Mouse (Mus musculus): ENCODE measurements around the gene Dapk3. TPM values are rescaled to one million over a fixed set of nuclear protein-coding genes. Genes with fewer than 3 reads are reported as not detected.
"Not testable (repeated sequence)": the region's sequence is repeated elsewhere in the genome, so short reads cannot be mapped to it uniquely, and the experiment has no call there.

Dapk3 gene
- polyA plus RNA-seq, 1 experiment from 2014 or later = 19.3 TPM

- Histone ChIP-seq H3K4me3 (replicated peaks) (peak overlapping the region; percentile 25), H3K9ac (peak overlapping the region; percentile 60), H3K36me3 (peaks cover 12% of the 10 kb centered on the region), H3K9me3 (replicated peaks) (no peaks in the 10 kb centered on the region), H3K27me3 (no peaks in the 10 kb centered on the region), H3K4me1 (replicated peaks) (peaks cover 59% of the 10 kb centered on the region), H3K4me2 (peak overlapping the region; percentile 47), H3K27ac (peak overlapping the region; percentile 75)
- ATAC-seq (ENCODE audit: low read depth) = peak; percentile 28
- DNase-seq = peak; percentile 73
- 5% methylated on average over 21 of the region's 21 CpGs for WGBS (ENCODE audit: insufficient replicate concordance)
Measured at GRCm38 (mm10) chr10:81173132-81173531, 9.7 kb upstream of the Dapk3 start.

- H3K9ac ChIP-seq = peak overlapping the region; percentile 100
Measured at GRCm38 (mm10) chr10:81174617-81175344, 8.0 kb upstream of the Dapk3 start.

GRCm38 (mm10) chr10:81175345-81175701 lies 7.5 kb upstream of the Dapk3 start:
- not testable (repeated sequence) for H3K9me3 ChIP-seq (replicated peaks); ATAC-seq (ENCODE audit: low read depth); DNase-seq; H3K27me3 ChIP-seq
- H3K4me1 ChIP-seq (replicated peaks) = peaks cover 70% of the 10 kb centered on the region
- peak overlapping the region; percentile 68 for H3K4me2 ChIP-seq
- peak overlapping the region; percentile 100 for H3K9ac ChIP-seq
- WGBS (ENCODE audit: insufficient replicate concordance) = 14% methylated on average over 4 of the region's 4 CpGs
- peaks cover 34% of the 10 kb centered on the region for H3K36me3 ChIP-seq
- H3K4me3 ChIP-seq (replicated peaks) = peak overlapping the region; percentile 17
- peak overlapping the region; percentile 83 for H3K27ac ChIP-seq

More at GRCm38 (mm10) chr10:81174617-81175344, 8.0 kb upstream of the Dapk3 start:
- DNase-seq (peak; percentile 77), ATAC-seq (ENCODE audit: low read depth) (peak; percentile 25)
- H3K27ac ChIP-seq = peak overlapping the region; percentile 83
- 10% methylated on average over 29 of the region's 29 CpGs for WGBS (ENCODE audit: insufficient replicate concordance)
- no peaks in the 10 kb centered on the region for H3K9me3 ChIP-seq (replicated peaks)
- H3K4me3 ChIP-seq (replicated peaks) = peak overlapping the region; percentile 17
- H3K27me3 ChIP-seq = no peaks in the 10 kb centered on the region
- peak overlapping the region; percentile 68 for H3K4me2 ChIP-seq
- H3K36me3 ChIP-seq = peaks cover 29% of the 10 kb centered on the region
- H3K4me1 ChIP-seq (replicated peaks) = peaks cover 66% of the 10 kb centered on the region

- ATAC-seq (ENCODE audit: low read depth) (no peak), DNase-seq (no peak)
- H3K9ac ChIP-seq = peak overlapping the region; percentile 100
- peak overlapping the region; percentile 98 for H3K4me3 ChIP-seq (replicated peaks)
- peaks cover 75% of the 10 kb centered on the region for H3K4me1 ChIP-seq (replicated peaks)
- peak overlapping the region; percentile 68 for H3K4me2 ChIP-seq
- WGBS (ENCODE audit: insufficient replicate concordance) = 12% methylated on average over 13 of the region's 13 CpGs
- peaks cover 41% of the 10 kb centered on the region for H3K36me3 ChIP-seq
- H3K27me3 ChIP-seq = no peaks in the 10 kb centered on the region
- no peaks in the 10 kb centered on the region for H3K9me3 ChIP-seq (replicated peaks)
- H3K27ac ChIP-seq = peak overlapping the region; percentile 83
Measured at GRCm38 (mm10) chr10:81175936-81176465, 6.8 kb upstream of the Dapk3 start.

GRCm38 (mm10) chr10:81176466-81177271 lies 6.1 kb upstream of the Dapk3 start, which contains the start of gene Eef2:
Gene Eef2 (plus strand): TSS chr10:81176631.
- Histone ChIP-seq H3K4me3 (replicated peaks) (peak within 1 kb of the TSS; percentile 98), H3K4me2 (peak within 1 kb of the TSS; percentile 84), H3K4me1 (replicated peaks) (peaks cover 81% of the 10 kb centered on the region), H3K27me3 (no peaks in the 10 kb centered on the region), H3K27ac (peak within 1 kb of the TSS; percentile 95), H3K9ac (peak within 1 kb of the TSS; percentile 100), H3K9me3 (replicated peaks) (no peaks in the 10 kb centered on the region), H3K36me3 (peaks cover 48% of the 10 kb centered on the region)
- DNase-seq = peak; percentile 96
- peak; percentile 78 for ATAC-seq (ENCODE audit: low read depth)
- under 1% methylated on average over 77 of the region's 77 CpGs for WGBS (ENCODE audit: insufficient replicate concordance)

- no peak for ATAC-seq (ENCODE audit: low read depth)
- H3K27ac ChIP-seq = peak overlapping the region; percentile 95
- peaks cover 88% of the 10 kb centered on the region for H3K4me1 ChIP-seq (replicated peaks)
- H3K27me3 ChIP-seq = no peaks in the 10 kb centered on the region
- no peak for DNase-seq
- H3K36me3 ChIP-seq = peaks cover 56% of the 10 kb centered on the region
- peak overlapping the region; percentile 84 for H3K4me2 ChIP-seq
- 4% methylated on average over 16 of the region's 16 CpGs for WGBS (ENCODE audit: insufficient replicate concordance)
- peak overlapping the region; percentile 100 for H3K9ac ChIP-seq
- peak overlapping the region; percentile 98 for H3K4me3 ChIP-seq (replicated peaks)
- no peaks in the 10 kb centered on the region for H3K9me3 ChIP-seq (replicated peaks)
Measured at GRCm38 (mm10) chr10:81177491-81177925, 5.3 kb upstream of the Dapk3 start.

- DNase-seq = no peak
- peaks cover 57% of the 10 kb centered on the region for H3K36me3 ChIP-seq
- H3K27me3 ChIP-seq = no peaks in the 10 kb centered on the region
- no peak for ATAC-seq (ENCODE audit: low read depth)
- H3K9me3 ChIP-seq (replicated peaks) = no peaks in the 10 kb centered on the region
- peak overlapping the region; percentile 100 for H3K9ac ChIP-seq
- peak overlapping the region; percentile 84 for H3K4me2 ChIP-seq
- H3K4me3 ChIP-seq (replicated peaks) = peak overlapping the region; percentile 98
- 48% methylated on average over 14 of the region's 14 CpGs for WGBS (ENCODE audit: insufficient replicate concordance)
- H3K4me1 ChIP-seq (replicated peaks) = peaks cover 83% of the 10 kb centered on the region
- peak overlapping the region; percentile 95 for H3K27ac ChIP-seq
Measured at GRCm38 (mm10) chr10:81177958-81178712, 4.7 kb upstream of the Dapk3 start.

GRCm38 (mm10) chr10:81178927-81179326 lies 3.9 kb upstream of the Dapk3 start:
- Histone ChIP-seq H3K36me3 (peaks cover 57% of the 10 kb centered on the region), H3K4me2 (peak overlapping the region; percentile 84), H3K9me3 (replicated peaks) (no peaks in the 10 kb centered on the region), H3K27ac (peak overlapping the region; percentile 95), H3K27me3 (no peaks in the 10 kb centered on the region), H3K4me3 (replicated peaks) (peak overlapping the region; percentile 98), H3K9ac (peak overlapping the region; percentile 100), H3K4me1 (replicated peaks) (peaks cover 81% of the 10 kb centered on the region)
- ATAC-seq (ENCODE audit: low read depth) (no peak), DNase-seq (no peak)
- 90% methylated on average over 11 of the region's 11 CpGs for WGBS (ENCODE audit: insufficient replicate concordance)

GRCm38 (mm10) chr10:81179451-81180342 lies 3.1 kb upstream of the Dapk3 start:
- Histone ChIP-seq H3K9ac (peak overlapping the region; percentile 100; the same call in 1 of the 2 replicates), H3K36me3 (peaks cover 65% of the 10 kb centered on the region), H3K4me3 (replicated peaks) (peak overlapping the region; percentile 98; the same call in 1 of the 2 replicates), H3K4me1 (replicated peaks) (peaks cover 81% of the 10 kb centered on the region), H3K27ac (peak overlapping the region; percentile 95), H3K9me3 (replicated peaks) (no peaks in the 10 kb centered on the region), H3K27me3 (no peaks in the 10 kb centered on the region), H3K4me2 (peak overlapping the region; percentile 84; the same call in 1 of the 2 replicates)
- ATAC-seq (ENCODE audit: low read depth) (no peak), DNase-seq (no peak)
- 90% methylated on average over 32 of the region's 32 CpGs for WGBS (ENCODE audit: insufficient replicate concordance)

- no peaks in the 10 kb centered on the region for H3K9me3 ChIP-seq (replicated peaks)
- ATAC-seq (ENCODE audit: low read depth) (no peak), DNase-seq (no peak)
- no peak overlapping the region for H3K4me2 ChIP-seq
- no peaks in the 10 kb centered on the region for H3K27me3 ChIP-seq
- H3K9ac ChIP-seq = no peak overlapping the region; the same call in 1 of the 2 replicates
- peaks cover 75% of the 10 kb centered on the region for H3K4me1 ChIP-seq (replicated peaks)
- H3K36me3 ChIP-seq = peaks cover 76% of the 10 kb centered on the region
- peak overlapping the region; percentile 62; the same call in 1 of the 2 replicates for H3K27ac ChIP-seq
- no peak overlapping the region for H3K4me3 ChIP-seq (replicated peaks)
- 87% methylated on average over 13 of the region's 13 CpGs for WGBS (ENCODE audit: insufficient replicate concordance)
Measured at GRCm38 (mm10) chr10:81180946-81181345, 1.9 kb upstream of the Dapk3 start.
